Mouse (Mus musculus): Measurements from ENCODE around the gene Fbln7.

Fbln7 gene

DNA sequence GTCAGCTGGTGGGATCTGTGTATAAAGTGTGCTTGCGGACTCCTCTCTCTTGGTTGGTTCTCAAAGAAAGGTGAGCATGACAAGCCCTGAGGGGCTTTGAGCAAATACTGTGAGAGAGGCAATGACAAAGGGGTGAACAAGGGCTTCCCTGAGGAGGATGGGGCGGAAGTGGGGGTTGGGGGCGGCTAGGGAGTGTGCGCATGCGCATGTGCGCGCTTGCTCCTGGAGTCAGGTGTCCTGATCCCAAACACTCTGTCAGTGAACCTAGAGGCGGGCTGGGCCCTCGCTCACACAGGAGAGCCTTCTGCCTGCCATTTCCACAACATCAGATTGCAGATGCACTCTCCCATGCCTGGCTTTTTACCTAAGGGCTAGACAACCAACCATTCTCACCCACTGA lies 9.5 kb downstream of the Fbln7 start:
- no peak for DNase-seq (ENCODE audit: low spot score)

GRCm38 (mm10) chr2:128875526-128875925 lies 12.7 kb downstream of the Fbln7 start:
- DNase-seq (ENCODE audit: low spot score): no peak

- no peak for DNase-seq (ENCODE audit: low spot score)
Observed at GRCm38 (mm10) chr2:128881236-128881635, 18.5 kb downstream of the Fbln7 start.

DNA sequence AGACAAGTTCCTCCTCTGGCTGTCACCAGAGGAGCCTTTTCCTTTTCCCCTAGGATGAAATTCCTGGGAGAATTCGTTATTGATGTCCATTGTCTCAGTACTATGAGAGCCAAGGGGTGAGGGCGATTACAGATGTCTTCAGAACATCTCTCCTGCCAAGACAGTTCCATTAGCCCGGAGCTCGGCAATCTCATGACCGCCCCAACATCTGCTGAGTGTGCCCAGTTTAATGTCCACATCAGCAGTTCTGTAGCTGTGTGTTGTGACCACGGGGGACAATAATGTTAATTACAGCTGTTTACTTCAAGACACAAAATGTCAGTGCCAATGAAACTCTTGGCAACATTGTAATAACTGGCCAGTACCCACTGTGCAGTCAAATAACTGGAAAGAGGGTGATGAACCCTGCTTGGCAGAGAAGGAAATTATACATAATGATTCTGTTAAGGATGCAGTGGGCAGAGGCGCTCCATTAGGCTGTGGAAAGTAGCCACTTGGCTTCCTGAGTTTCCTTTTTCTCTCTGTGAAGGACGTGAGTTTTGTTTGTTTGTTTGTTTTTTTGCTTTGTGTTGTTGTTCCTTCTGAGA lies 22.5 kb downstream of the Fbln7 start:
- no peak for DNase-seq (ENCODE audit: low spot score)

- no peak for DNase-seq (ENCODE audit: low spot score)
Observed at GRCm38 (mm10) chr2:128887866-128888550, 25.2 kb downstream of the Fbln7 start.

- no peak for DNase-seq (ENCODE audit: low spot score)
Observed at GRCm38 (mm10) chr2:128890661-128891335, 28.0 kb downstream of the Fbln7 start.

GRCm38 (mm10) chr2:128892180-128892721 lies 29.5 kb downstream of the Fbln7 start:
- DNase-seq (ENCODE audit: low spot score): no peak

GRCm38 (mm10) chr2:128902843-128903242 lies 40.1 kb downstream of the Fbln7 start:
- no peak for DNase-seq (ENCODE audit: low spot score)

GRCm38 (mm10) chr2:128903661-128904060 lies 40.9 kb downstream of the Fbln7 start:
- no peak for DNase-seq (ENCODE audit: low spot score)

- no peak for DNase-seq (ENCODE audit: low spot score)
Observed at GRCm38 (mm10) chr2:128914978-128915377, 52.2 kb downstream of the Fbln7 start.

DNA sequence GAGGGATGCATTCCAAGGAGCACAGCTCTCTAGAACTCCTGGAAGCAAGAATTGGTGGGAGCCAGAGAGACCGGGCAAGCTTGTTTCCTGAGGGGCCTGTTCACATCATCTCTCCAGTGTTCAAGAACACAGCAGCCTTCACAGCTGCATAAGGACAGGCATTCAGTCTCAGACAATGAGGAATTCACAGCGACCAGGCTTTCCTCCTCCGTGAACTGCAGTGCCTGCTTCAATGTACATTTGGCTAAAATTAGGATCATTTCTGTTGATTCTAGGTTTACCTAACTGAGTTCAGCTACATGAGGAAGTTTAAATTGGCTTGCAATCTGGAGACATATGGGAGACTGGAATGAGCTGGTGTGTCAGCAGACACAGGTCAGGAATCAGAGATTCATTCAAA lies 53.7 kb downstream of the Fbln7 start:
- DNase-seq (ENCODE audit: low spot score): no peak

DNA sequence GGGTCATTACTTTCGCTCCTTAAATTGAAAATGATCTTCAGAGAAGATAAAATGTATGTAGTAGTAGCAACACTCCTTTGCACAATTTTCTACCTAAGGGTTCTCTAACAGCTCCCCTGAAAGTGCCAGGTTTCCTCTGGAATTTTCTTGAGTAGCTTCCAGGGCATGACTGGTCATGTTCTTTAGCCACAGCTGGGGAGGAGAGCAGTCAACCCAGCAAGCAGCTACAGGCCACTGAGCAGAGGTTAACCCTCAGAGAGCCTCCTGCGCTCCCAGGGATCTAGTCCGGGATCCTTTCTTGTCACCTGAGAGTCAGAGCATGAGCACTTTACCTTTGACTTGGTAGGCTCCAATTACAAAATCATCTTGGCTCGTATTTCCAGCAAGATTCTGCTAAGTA lies 62.0 kb downstream of the Fbln7 start:
- DNase-seq (ENCODE audit: low spot score): no peak

DNA sequence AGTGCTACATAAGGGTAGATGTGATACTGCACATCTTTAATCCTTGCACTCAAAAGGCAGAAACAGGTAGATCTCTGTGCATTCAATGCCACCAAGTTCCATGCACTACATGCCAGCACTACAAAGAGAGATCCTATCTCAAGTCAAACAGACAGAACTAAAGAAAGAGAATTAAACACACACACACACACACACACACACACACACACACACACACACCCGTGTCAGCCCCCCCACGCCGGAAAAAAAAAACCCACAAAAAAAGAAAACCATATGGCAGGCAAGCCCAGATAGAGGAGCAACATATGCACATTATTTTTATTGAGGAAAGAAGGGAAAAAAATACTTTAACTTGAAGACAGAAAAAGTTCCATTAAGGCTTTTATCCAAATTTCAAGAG lies 65.7 kb downstream of the Fbln7 start:
- no peak for DNase-seq (ENCODE audit: low spot score)

GRCm38 (mm10) chr2:128930704-128931103 lies 67.9 kb downstream of the Fbln7 start:
- no peak for DNase-seq (ENCODE audit: low spot score)

DNA sequence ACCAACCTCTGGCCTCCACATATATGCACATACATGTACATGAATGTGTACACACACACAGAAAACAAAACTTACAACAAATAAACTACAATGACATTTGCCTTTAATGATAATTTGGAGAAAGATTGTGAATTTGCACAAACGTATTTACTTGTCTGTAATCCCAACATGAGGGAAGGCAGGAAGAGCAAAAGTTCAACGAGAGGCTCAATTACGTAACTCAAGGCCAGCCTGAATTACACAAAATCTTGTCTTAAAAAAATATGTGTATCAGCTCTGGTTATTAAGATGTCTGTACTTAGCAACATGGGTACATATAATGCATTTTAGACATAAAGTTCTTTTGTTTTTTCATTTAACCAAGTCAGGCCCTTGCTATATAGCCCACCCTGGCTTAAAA lies 73.5 kb downstream of the Fbln7 start:
- DNase-seq (ENCODE audit: low spot score): no peak

DNA sequence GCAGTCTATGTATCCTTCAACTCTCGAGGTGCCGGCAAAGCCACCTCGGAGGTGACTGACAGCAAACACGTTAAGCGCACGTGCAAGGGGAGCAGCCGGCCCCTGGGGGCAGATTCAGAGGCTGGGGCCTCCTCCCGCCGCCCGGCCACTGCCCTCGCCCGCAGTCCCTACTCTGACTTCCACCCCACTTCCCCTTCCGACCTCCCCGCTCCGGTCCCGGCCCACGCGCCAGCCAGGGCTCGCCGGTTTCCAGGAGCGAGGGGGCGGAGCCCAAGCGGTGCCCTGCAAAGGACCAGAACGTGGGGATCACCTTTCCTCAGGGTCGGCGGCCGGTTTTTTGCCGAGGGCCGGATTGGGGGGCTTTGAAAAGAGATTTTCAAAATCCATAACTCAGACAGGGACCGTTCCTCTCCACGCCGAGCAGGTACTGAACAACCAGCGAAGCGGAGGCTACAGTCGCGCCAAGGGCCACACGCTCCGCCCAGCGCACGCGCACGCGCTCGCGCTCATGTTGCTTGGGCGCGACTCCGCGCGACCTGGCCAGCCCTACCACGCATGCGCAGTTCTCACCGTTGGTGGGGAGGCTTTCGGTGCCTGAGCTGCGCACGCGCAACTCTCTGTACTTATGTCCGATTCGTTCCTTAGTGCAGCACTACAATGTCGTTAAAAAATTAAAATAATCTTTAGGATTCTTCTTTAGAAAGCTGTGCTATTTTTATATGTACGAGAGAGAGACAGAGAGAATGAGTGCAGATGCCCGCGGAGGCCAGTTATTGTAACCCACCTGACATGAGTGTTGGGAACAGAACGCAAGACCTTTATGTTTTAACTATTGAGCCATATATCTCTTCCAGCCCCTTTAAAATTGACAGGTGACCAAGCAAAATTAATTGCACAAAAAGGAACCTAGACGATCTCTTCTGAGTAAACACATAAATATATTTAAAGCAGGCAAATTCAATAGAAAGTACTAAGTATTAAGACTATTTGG lies 81.1 kb downstream of the Fbln7 start, which contains the start of gene Zc3h8:
Zc3h8 (minus strand) TSS at position 540 of the 991 bp plus-strand sequence.
- peak; percentile 94 for DNase-seq (ENCODE audit: low spot score)
